Mouse (Mus musculus) thymus, adult 2 months (tissue): Measurements from ENCODE around the gene Slc9b1.

Experiments
- CTCF ChIP-seq: fragments of 200-500 bp; IDR thresholded peaks from 2 replicates; pipeline ENCODE4 v1.5.1; 2012; ENCODE audit warnings: mild to moderate bottlenecking, control low read depth, low read length, moderate library complexity, borderline replicate concordance; ENCODE audit not compliant: control insufficient read depth, poor library complexity, insufficient read depth; ENCODE audit errors: extremely low read depth
- POLR2A ChIP-seq: fragments of 200-500 bp; IDR thresholded peaks from 2 replicates; pipeline ENCODE4 v1.6.1; 2012; ENCODE audit warnings: mild to moderate bottlenecking, low read length, control low read depth, moderate library complexity; ENCODE audit not compliant: control insufficient read depth, poor library complexity, insufficient read depth; ENCODE audit errors: extremely low read depth

GRCm38 (mm10) chr3:135436901-135437616, 89.2 kb downstream of the Slc9b1 start:
- TF ChIP-seq CTCF, result no peak
- no peak for TF ChIP-seq POLR2A
